Mouse (Mus musculus) liver, embryonic 11.5 days (tissue): Measurements from ENCODE around the gene Thrb. TPM values are rescaled to one million over a fixed set of nuclear protein-coding genes. Genes with fewer than 3 reads are reported as not detected.

ENCODE experiments used
- ATAC-seq: fragments of 200-750 bp; cut with Nextera tagmentation; replicated peaks from 2 replicates; pipeline ENCODE4 v1.8.0; 2017; ENCODE audit warnings: moderate number of reproducible peaks, mild to moderate bottlenecking, moderate TSS enrichment, moderate library complexity; ENCODE audit not compliant: low FRiP score
- DNase-seq: peaks from one replicate; pipeline ENCODE4 v3.0.0-alpha.2; 2017; ENCODE audit warnings: low spot score
- H3K27ac ChIP-seq: fragments of 300-500 bp; sonication (generic); 2 replicates; pipeline ENCODE4 v1.5.1; 2014; ENCODE audit warnings: mild to moderate bottlenecking, low read depth, low read length, control low read depth
- H3K27me3 ChIP-seq: fragments of 300-500 bp; sonication (generic); replicated peaks from 2 replicates; pipeline ENCODE4 v1.6.1; 2014; ENCODE audit warnings: low read length, mixed read lengths; ENCODE audit not compliant: control insufficient read depth, insufficient read depth
- H3K36me3 ChIP-seq: fragments of 300-500 bp; sonication (generic); 2 replicates; pipeline ENCODE4 v1.6.1; 2014; ENCODE audit warnings: mild to moderate bottlenecking, low read length, moderate library complexity, mixed read lengths; ENCODE audit not compliant: control insufficient read depth, insufficient read depth
- H3K4me1 ChIP-seq: fragments of 300-500 bp; sonication (generic); replicated peaks from 2 replicates; pipeline ENCODE4 v1.6.1; 2014; ENCODE audit warnings: low read length, mixed read lengths; ENCODE audit not compliant: control insufficient read depth, insufficient read depth
- H3K4me2 ChIP-seq: fragments of 300-500 bp; sonication (generic); 2 replicates; pipeline ENCODE4 v1.6.1; 2014; ENCODE audit warnings: mild to moderate bottlenecking, control low read depth, moderate library complexity
- H3K4me3 ChIP-seq: fragments of 300-500 bp; sonication (generic); 2 replicates; pipeline ENCODE4 v1.5.1; 2014; ENCODE audit warnings: low read depth, low read length, control low read depth
- H3K9ac ChIP-seq: fragments of 300-500 bp; sonication (generic); 2 replicates; pipeline ENCODE4 v1.6.1; 2014; ENCODE audit warnings: low read depth, low read length, control low read depth
- H3K9me3 ChIP-seq: fragments of 300-500 bp; sonication (generic); 2 replicates; pipeline ENCODE4 v1.6.1; 2016; ENCODE audit warnings: low read length, inconsistent platforms, mixed read lengths; ENCODE audit not compliant: control insufficient read depth
- WGBS: fragments of 180-500 bp; shearing (Covaris S2); extraction: QIAGEN DNeasy Blood & Tissue Kit; methylation state at CpG from one replicate; pipeline ENCODE4 v1.1.7; 2014; 5-methylcytosine and 5-hydroxymethylcytosine counted together
- polyA plus RNA-seq: library from polyadenylated mRNA; unstranded; fragments of >200 nt; fragmentation: Nextera tagmentation; extraction: Ambion mirVana; gene quantifications from 2 replicates; pipeline ENCODE4 v1.2.1, GENCODE M21; 2014

Thrb gene
- polyA plus RNA-seq, 1 experiment from 2014 or later, result 1.7 TPM

GRCm38 (mm10) chr14:17981258-17981657 lies 321.2 kb downstream of the Thrb start:
- ATAC-seq (no peak), DNase-seq (no peak)
- no peaks in the 10 kb centered on the region for H3K36me3 ChIP-seq
- H3K9me3 ChIP-seq, result no peaks in the 10 kb centered on the region
- no peak overlapping the region for H3K4me3 ChIP-seq
- H3K9ac ChIP-seq, result no peak overlapping the region
- H3K27me3 ChIP-seq, result no peaks in the 10 kb centered on the region
- H3K4me2 ChIP-seq, result no peak overlapping the region
- whole genome bisulfite sequencing, result 72% methylated on average over 3 of the region's 3 CpGs
- H3K4me1 ChIP-seq, result no peaks in the 10 kb centered on the region
- H3K27ac ChIP-seq, result no peak overlapping the region

GRCm38 (mm10) chr14:17982017-17982416 lies 322.0 kb downstream of the Thrb start:
- H3K4me3 ChIP-seq, result no peak overlapping the region
- 88% methylated on average over 5 of the region's 5 CpGs for WGBS
- no peak for ATAC-seq
- H3K9ac ChIP-seq, result no peak overlapping the region
- no peak overlapping the region for H3K27ac ChIP-seq
- no peak overlapping the region for H3K4me2 ChIP-seq
- no peaks in the 10 kb centered on the region for H3K4me1 ChIP-seq
- no peak for DNase-seq
- no peaks in the 10 kb centered on the region for H3K27me3 ChIP-seq
- no peaks in the 10 kb centered on the region for H3K36me3 ChIP-seq
- H3K9me3 ChIP-seq, result no peaks in the 10 kb centered on the region

- H3K4me3 ChIP-seq, result no peak overlapping the region
- WGBS, result 77% methylated on average over 3 of the region's 3 CpGs
- no peak overlapping the region for H3K27ac ChIP-seq
- no peak for DNase-seq
- no peaks in the 10 kb centered on the region for H3K27me3 ChIP-seq
- H3K4me1 ChIP-seq, result no peaks in the 10 kb centered on the region
- no peaks in the 10 kb centered on the region for H3K36me3 ChIP-seq
- no peak overlapping the region for H3K9ac ChIP-seq
- H3K9me3 ChIP-seq, result no peaks in the 10 kb centered on the region
- no peak overlapping the region for H3K4me2 ChIP-seq
- no peak for ATAC-seq
Observed at GRCm38 (mm10) chr14:17983390-17983789, 323.3 kb downstream of the Thrb start.

- DNase-seq, result no peak
- H3K9me3 ChIP-seq, result no peaks in the 10 kb centered on the region
- H3K4me3 ChIP-seq, result no peak overlapping the region
- ATAC-seq, result no peak
- no peaks in the 10 kb centered on the region for H3K4me1 ChIP-seq
- no peak overlapping the region for H3K4me2 ChIP-seq
- H3K27me3 ChIP-seq, result no peaks in the 10 kb centered on the region
- no peaks in the 10 kb centered on the region for H3K36me3 ChIP-seq
- no peak overlapping the region for H3K9ac ChIP-seq
- 68% methylated on average over 6 of the region's 6 CpGs for WGBS
- H3K27ac ChIP-seq, result no peak overlapping the region
Observed at GRCm38 (mm10) chr14:17983839-17984238, 323.8 kb downstream of the Thrb start.

GRCm38 (mm10) chr14:17988580-17988979 lies 328.5 kb downstream of the Thrb start:
- WGBS, result 72% methylated on average over 2 of the region's 2 CpGs
- H3K4me3 ChIP-seq, result no peak overlapping the region
- H3K9me3 ChIP-seq, result no peaks in the 10 kb centered on the region
- DNase-seq (no peak), ATAC-seq (no peak)
- H3K27me3 ChIP-seq, result no peaks in the 10 kb centered on the region
- H3K36me3 ChIP-seq, result no peaks in the 10 kb centered on the region
- H3K9ac ChIP-seq, result no peak overlapping the region
- no peak overlapping the region for H3K4me2 ChIP-seq
- no peaks in the 10 kb centered on the region for H3K4me1 ChIP-seq
- no peak overlapping the region for H3K27ac ChIP-seq

GRCm38 (mm10) chr14:17989182-17989581 lies 329.1 kb downstream of the Thrb start:
- H3K4me2 ChIP-seq, result no peak overlapping the region
- H3K36me3 ChIP-seq, result no peaks in the 10 kb centered on the region
- no peaks in the 10 kb centered on the region for H3K4me1 ChIP-seq
- no peak overlapping the region for H3K4me3 ChIP-seq
- H3K27me3 ChIP-seq, result no peaks in the 10 kb centered on the region
- 68% methylated on average over 4 of the region's 4 CpGs for WGBS
- ATAC-seq (no peak), DNase-seq (no peak)
- H3K27ac ChIP-seq, result no peak overlapping the region
- no peak overlapping the region for H3K9ac ChIP-seq
- no peaks in the 10 kb centered on the region for H3K9me3 ChIP-seq

GRCm38 (mm10) chr14:17990186-17990585 lies 330.1 kb downstream of the Thrb start:
- H3K4me2 ChIP-seq, result no peak overlapping the region
- no peak overlapping the region for H3K9ac ChIP-seq
- H3K4me3 ChIP-seq, result no peak overlapping the region
- 63% methylated on average over 2 of the region's 2 CpGs for WGBS
- DNase-seq, result no peak
- no peak overlapping the region for H3K27ac ChIP-seq
- H3K4me1 ChIP-seq, result no peaks in the 10 kb centered on the region
- no peaks in the 10 kb centered on the region for H3K27me3 ChIP-seq
- ATAC-seq, result no peak
- H3K9me3 ChIP-seq, result no peaks in the 10 kb centered on the region
- no peaks in the 10 kb centered on the region for H3K36me3 ChIP-seq

- no peak overlapping the region for H3K4me2 ChIP-seq
- H3K27ac ChIP-seq, result no peak overlapping the region
- no peak overlapping the region for H3K4me3 ChIP-seq
- H3K9me3 ChIP-seq, result no peaks in the 10 kb centered on the region
- no peak for ATAC-seq
- no peaks in the 10 kb centered on the region for H3K36me3 ChIP-seq
- H3K9ac ChIP-seq, result no peak overlapping the region
- H3K4me1 ChIP-seq, result no peaks in the 10 kb centered on the region
- 41% methylated on average over 2 of the region's 2 CpGs for WGBS
- DNase-seq, result no peak
- no peaks in the 10 kb centered on the region for H3K27me3 ChIP-seq
Observed at GRCm38 (mm10) chr14:18001886-18002285, 341.8 kb downstream of the Thrb start.

- H3K36me3 ChIP-seq, result no peaks in the 10 kb centered on the region
- H3K4me2 ChIP-seq, result no peak overlapping the region
- ATAC-seq (no peak), DNase-seq (no peak)
- no peaks in the 10 kb centered on the region for H3K27me3 ChIP-seq
- no peaks in the 10 kb centered on the region for H3K4me1 ChIP-seq
- no peaks in the 10 kb centered on the region for H3K9me3 ChIP-seq
- no peak overlapping the region for H3K4me3 ChIP-seq
- no peak overlapping the region for H3K27ac ChIP-seq
- WGBS, result 65% methylated on average over 1 of the region's 1 CpGs
- no peak overlapping the region for H3K9ac ChIP-seq
Observed at GRCm38 (mm10) chr14:18003686-18004085, 343.6 kb downstream of the Thrb start.
